Mouse (Mus musculus): ENCODE measurements around the gene Wnt9a.

The Wnt9a gene

GRCm38 (mm10) chr11:59302700-59303569 lies 3.8 kb upstream of the Wnt9a start:
- peak; percentile 79 to 87 for DNase-seq (ENCODE audit: low spot score in 2 of 2)

- peak in 1 of 2 experiments; percentile 41 for DNase-seq (ENCODE audit: low spot score in 2 of 2)
Observed at GRCm38 (mm10) chr11:59305008-59305820, 1.5 kb upstream of the Wnt9a start.

GRCm38 (mm10) chr11:59305821-59306215 lies 910 bp upstream of the Wnt9a start:
- no peak for DNase-seq (ENCODE audit: low spot score in 2 of 2)

GRCm38 (mm10) chr11:59307422-59308163 lies 865 bp downstream of the Wnt9a start:
- DNase-seq (ENCODE audit: low spot score in 2 of 2) = peak in 1 of 2 experiments; percentile 70

GRCm38 (mm10) chr11:59308164-59308542 lies 1.4 kb downstream of the Wnt9a start:
- DNase-seq (ENCODE audit: low spot score in 2 of 2) = no peak

- DNase-seq (ENCODE audit: low spot score in 2 of 2) = no peak
Observed at GRCm38 (mm10) chr11:59308625-59309024, 1.9 kb downstream of the Wnt9a start.

- DNase-seq (ENCODE audit: low spot score in 2 of 2) = no peak
Observed at GRCm38 (mm10) chr11:59309106-59309805, 2.5 kb downstream of the Wnt9a start.

GRCm38 (mm10) chr11:59309976-59310375 lies 3.2 kb downstream of the Wnt9a start:
- DNase-seq (ENCODE audit: low spot score in 2 of 2) = no peak

- no peak for DNase-seq (ENCODE audit: low spot score in 2 of 2)
Observed at GRCm38 (mm10) chr11:59312060-59312459, 5.3 kb downstream of the Wnt9a start.

GRCm38 (mm10) chr11:59312501-59312900 lies 5.8 kb downstream of the Wnt9a start:
- DNase-seq (ENCODE audit: low spot score in 2 of 2) = no peak

GRCm38 (mm10) chr11:59313029-59313811 lies 6.5 kb downstream of the Wnt9a start:
- DNase-seq (ENCODE audit: low spot score in 2 of 2) = no peak

- DNase-seq (ENCODE audit: low spot score in 2 of 2) = no peak
Observed at GRCm38 (mm10) chr11:59313944-59314343, 7.2 kb downstream of the Wnt9a start.

GRCm38 (mm10) chr11:59316517-59316916 lies 9.8 kb downstream of the Wnt9a start:
- DNase-seq (ENCODE audit: low spot score in 2 of 2) = no peak

- DNase-seq (ENCODE audit: low spot score in 2 of 2) = no peak
Observed at GRCm38 (mm10) chr11:59322988-59323387, 16.3 kb downstream of the Wnt9a start.

- DNase-seq (ENCODE audit: low spot score in 2 of 2) = no peak
Observed at GRCm38 (mm10) chr11:59324777-59325176, 18.0 kb downstream of the Wnt9a start.

- DNase-seq (ENCODE audit: low spot score in 2 of 2) = no peak
Observed at GRCm38 (mm10) chr11:59327625-59328024, 20.9 kb downstream of the Wnt9a start.

- DNase-seq (ENCODE audit: low spot score in 2 of 2) = no peak
Observed at GRCm38 (mm10) chr11:59329616-59330015, 22.9 kb downstream of the Wnt9a start.

- DNase-seq (ENCODE audit: low spot score in 2 of 2) = peak in 1 of 2 experiments; percentile 58
Observed at GRCm38 (mm10) chr11:59330560-59330959, 23.8 kb downstream of the Wnt9a start.

GRCm38 (mm10) chr11:59331167-59331869 lies 24.6 kb downstream of the Wnt9a start:
- DNase-seq (ENCODE audit: low spot score in 2 of 2) = no peak

GRCm38 (mm10) chr11:59332938-59333337 lies 26.2 kb downstream of the Wnt9a start:
- no peak for DNase-seq (ENCODE audit: low spot score in 2 of 2)
